24 mouse cellular contexts compared by ENCODE assay signal in genomic region chr8:125345571-125345970, GRCm38 (mm10).
A peak's percentile ranks its signal among the peaks of the same experiment; 100 is the strongest.
DNase-seq lines count a peak whose midpoint lies in the region; ATAC-seq and TF ChIP-seq lines count a peak whose summit lies in the region.
"Had no signal": no experiment of that assay in that cellular context is flagged by ENCODE, and none has a peak within 500 bp of the region (broad histone marks: within the 10 kb centered on the region; RNA-seq: fewer than 3 reads in every experiment).

No protein-coding gene starts in this region.

- 0 out of 2 replicates have a peak, but pooled peaks cover 3% of the 10 kb centered on the region for H3K27me3 ChIP-seq in heart, embryonic 12.5 days (replicated peaks)
- H3K27me3 ChIP-seq in thymus, adult 2 months (ENCODE audit: control insufficient read depth, insufficient read depth, low read length): no peaks in the 10 kb centered on the region

- H3K4me2 ChIP-seq in heart, embryonic 12.5 days: no peak overlapping the region
- H3K4me2 ChIP-seq: forebrain, embryonic 12.5 days; hindbrain, embryonic 13.5 days; limb, embryonic 15.5 days; midbrain, embryonic 13.5 days; neural tube, embryonic 12.5 days had no signal

- H3K27ac ChIP-seq in heart, embryonic 12.5 days (ENCODE audit: poor library complexity, severe bottlenecking): 0 out of 2 replicates have a peak overlapping the region, but pooled peaks have one; percentile 49
- H3K27ac ChIP-seq in layer of hippocampus, adult 2 months: peak overlapping the region; percentile 39
- H3K27ac ChIP-seq in thymus, adult 2 months (ENCODE audit: control insufficient read depth, insufficient read depth, low read length): no peak overlapping the region
- H3K27ac ChIP-seq: forebrain, embryonic 12.5 days; hindbrain, embryonic 13.5 days; limb, embryonic 15.5 days; midbrain, embryonic 13.5 days; neural tube, embryonic 12.5 days had no signal

- H3K9me3 ChIP-seq in heart, embryonic 12.5 days (replicated peaks): no peaks in the 10 kb centered on the region
- H3K9me3 ChIP-seq: forebrain, embryonic 12.5 days; hindbrain, embryonic 13.5 days; limb, embryonic 15.5 days; midbrain, embryonic 13.5 days; neural tube, embryonic 12.5 days had no signal

- no peaks in the 10 kb centered on the region for H3K36me3 ChIP-seq in heart, embryonic 12.5 days
- H3K36me3 ChIP-seq in thymus, adult 2 months (ENCODE audit: control insufficient read depth, insufficient read depth, low read length): no peaks in the 10 kb centered on the region
- H3K36me3 ChIP-seq: forebrain, embryonic 12.5 days; hindbrain, embryonic 13.5 days; limb, embryonic 15.5 days; midbrain, embryonic 13.5 days; neural tube, embryonic 12.5 days had no signal

- TF ChIP-seq CTCF in layer of hippocampus, adult 2 months (conservative IDR thresholded peaks at IDR 0.05): no peak
- TF ChIP-seq CTCF in thymus, adult 2 months (IDR thresholded peaks at IDR 0.05; ENCODE audit: borderline replicate concordance, control insufficient read depth, extremely low read depth, insufficient read depth, low read length, poor library complexity): no peak

- 64% methylated on average over 10 of the region's 10 CpGs for WGBS in heart, embryonic 12.5 days
- WGBS in thymus, adult 2 months: 96% methylated on average over 10 of the region's 10 CpGs

- no peak for ATAC-seq in heart, embryonic 12.5 days (ENCODE audit: insufficient number of reproducible peaks, low FRiP score)
- ATAC-seq: CD4-positive, CD25-positive, alpha-beta regulatory T cell, adult 4 months; inflammation-experienced regulatory T-cells, adult 6 months; midbrain, embryonic 13.5 days had no signal

- TF ChIP-seq POLR2A in thymus, adult 2 months (IDR thresholded peaks at IDR 0.05; ENCODE audit: control insufficient read depth, extremely low read depth, insufficient read depth, low read length, poor library complexity): no peak

- no peak overlapping the region for H3K9ac ChIP-seq in heart, embryonic 12.5 days
- H3K9ac ChIP-seq: forebrain, embryonic 12.5 days; hindbrain, embryonic 13.5 days; limb, embryonic 15.5 days; midbrain, embryonic 13.5 days; neural tube, embryonic 12.5 days had no signal

- peak; percentile 63 to 91 for DNase-seq in adrenal gland, adult (ENCODE audit: inconsistent age in 2 of 2, low spot score in 1 of 2)
- DNase-seq in adrenal gland, adult 18-20 months (ENCODE audit: low spot score in 2 of 2): no peak
- no peak for DNase-seq in heart, adult 8-10 months (ENCODE audit: low spot score)
- peak; percentile 49 for DNase-seq in adrenal gland, postnatal 10 days
- peak; percentile 44 to 60 for DNase-seq in layer of hippocampus, adult 2 months (ENCODE audit: low spot score in 2 of 2)
- no peak for DNase-seq in Muller cell, postnatal 12 days (ENCODE audit: inconsistent ontology term)
- DNase-seq in thymus, adult 2 months: no peak
- DNase-seq: cerebellum, adult 9-11 months; embryo, embryonic 11 days; gastrocnemius, postnatal 10 days; heart, adult 18-20 months; heart, postnatal 14 days; kidney, adult 9 months; kidney, postnatal 25 days; lung, postnatal 10 days; thymus, postnatal 4 days had no signal

- H3K4me3 ChIP-seq in heart, embryonic 12.5 days: no peak overlapping the region
- no peak overlapping the region for H3K4me3 ChIP-seq in layer of hippocampus, adult 2 months
- H3K4me3 ChIP-seq in thymus, adult 2 months (ENCODE audit: control insufficient read depth, insufficient read depth, low read length): no peak overlapping the region
- H3K4me3 ChIP-seq: forebrain, embryonic 12.5 days; hindbrain, embryonic 13.5 days; limb, embryonic 15.5 days; midbrain, embryonic 13.5 days; neural tube, embryonic 12.5 days had no signal

- H3K4me1 ChIP-seq in heart, embryonic 12.5 days (replicated peaks): peaks cover 88% of the 10 kb centered on the region
- peaks cover 6% of the 10 kb centered on the region; the same call in 1 of the 2 replicates for H3K4me1 ChIP-seq in thymus, adult 2 months (replicated peaks; ENCODE audit: control insufficient read depth, insufficient read depth, low read length)

Comparison
In these comparisons a context has a peak if more than half of its experiments do, and no peak if none do; other contexts are left out.
1. DNase-seq: peak in adrenal gland, adult (2 of 2), adrenal gland, postnatal 10 days (single experiment) and layer of hippocampus, adult 2 months (2 of 2); none in adrenal gland, adult 18-20 months (0 of 2), heart, adult 8-10 months (single experiment), Muller cell, postnatal 12 days (single experiment) and thymus, adult 2 months (single experiment).